Mouse (Mus musculus): ENCODE measurements around the gene Elane. TPM values are rescaled to one million over a fixed set of nuclear protein-coding genes. Genes with fewer than 3 reads are reported as not detected.
A peak's percentile ranks its signal among the peaks of the same experiment; 100 is the strongest.

Gene Elane
- polyA plus RNA-seq (2014; fragmentation: Nextera tagmentation; extraction: Ambion mirVana): 0.47 TPM in 1 of 2 replicates, not detected in the other

- 78% methylated on average over 6 of the region's 6 CpGs for WGBS
- no peak for ATAC-seq (ENCODE audit: low FRiP score)
- no peaks in the 10 kb centered on the region for H3K9me3 ChIP-seq (ENCODE audit: control insufficient read depth, low read length)
- H3K4me3 ChIP-seq (replicated peaks; ENCODE audit: low read length): no peak within 1 kb of the TSS
- no peaks in the 10 kb centered on the region for H3K36me3 ChIP-seq (replicated peaks; ENCODE audit: control insufficient read depth, insufficient read depth)
- no peak within 1 kb of the TSS for H3K4me2 ChIP-seq (replicated peaks)
- peaks cover 5% of the 10 kb centered on the region; the same call in 1 of the 2 replicates for H3K4me1 ChIP-seq (replicated peaks; ENCODE audit: control insufficient read depth, insufficient read depth, low read length)
- H3K27me3 ChIP-seq (ENCODE audit: control insufficient read depth, insufficient read depth, low read length): peaks cover 16% of the 10 kb centered on the region; the same call in 1 of the 2 replicates
- no peak for DNase-seq (ENCODE audit: low spot score)
- H3K27ac ChIP-seq: no peak within 1 kb of the TSS
- no peak within 1 kb of the TSS for H3K9ac ChIP-seq
Observed at GRCm38 (mm10) chr10:79886054-79886453, at the start of gene Elane. Gene Elane (plus strand): TSS chr10:79886247.

- H3K4me3 ChIP-seq (replicated peaks; ENCODE audit: low read length): no peak overlapping the region
- no peaks in the 10 kb centered on the region for H3K9me3 ChIP-seq (ENCODE audit: control insufficient read depth, low read length)
- peaks cover 11% of the 10 kb centered on the region; the same call in 1 of the 2 replicates for H3K4me1 ChIP-seq (replicated peaks; ENCODE audit: control insufficient read depth, insufficient read depth, low read length)
- H3K36me3 ChIP-seq (replicated peaks; ENCODE audit: control insufficient read depth, insufficient read depth): no peaks in the 10 kb centered on the region
- H3K27me3 ChIP-seq (ENCODE audit: control insufficient read depth, insufficient read depth, low read length): no peaks in the 10 kb centered on the region
- DNase-seq (ENCODE audit: low spot score) (no peak), ATAC-seq (ENCODE audit: low FRiP score) (no peak)
- no peak overlapping the region for H3K4me2 ChIP-seq (replicated peaks)
- H3K27ac ChIP-seq: no peak overlapping the region
- WGBS: 99% methylated on average over 3 of the region's 3 CpGs
- no peak overlapping the region for H3K9ac ChIP-seq
Observed at GRCm38 (mm10) chr10:79836918-79837317, 49.1 kb upstream of the Elane start.

DNA sequence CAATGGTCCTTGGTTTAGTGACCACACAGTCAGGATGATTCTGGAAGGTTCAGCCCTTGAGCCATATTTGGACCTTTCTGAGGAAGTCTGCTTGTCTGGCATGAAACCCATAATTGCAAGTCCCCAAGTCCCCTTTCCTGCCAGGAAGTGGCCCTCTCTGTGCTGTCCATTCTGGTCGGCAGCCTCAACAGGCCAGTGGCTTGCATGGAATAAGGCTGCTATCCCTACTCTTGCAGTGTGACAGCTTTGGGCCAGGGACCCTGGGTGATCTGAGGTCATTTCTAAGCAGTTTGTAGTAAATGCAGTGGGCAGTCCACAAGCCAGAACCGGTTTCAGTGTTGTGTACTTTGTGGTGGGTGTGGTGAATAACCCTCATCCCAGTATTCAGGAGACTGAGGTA is 47.9 kb upstream of the Elane start:
- no peaks in the 10 kb centered on the region for H3K27me3 ChIP-seq (ENCODE audit: control insufficient read depth, insufficient read depth, low read length)
- 78% methylated on average over 2 of the region's 2 CpGs for WGBS
- ATAC-seq (ENCODE audit: low FRiP score): no peak

GRCm38 (mm10) chr10:79840091-79840490 is 46.0 kb upstream of the Elane start:
- DNase-seq (ENCODE audit: low spot score) (no peak), ATAC-seq (ENCODE audit: low FRiP score) (no peak)
- Histone ChIP-seq H3K4me2 (replicated peaks) (no peak overlapping the region; the same call in 1 of the 2 replicates), H3K4me1 (replicated peaks; ENCODE audit: control insufficient read depth, insufficient read depth, low read length) (peaks cover 19% of the 10 kb centered on the region), H3K9ac (no peak overlapping the region), H3K4me3 (replicated peaks; ENCODE audit: low read length) (no peak overlapping the region), H3K27me3 (ENCODE audit: control insufficient read depth, insufficient read depth, low read length) (no peaks in the 10 kb centered on the region), H3K36me3 (replicated peaks; ENCODE audit: control insufficient read depth, insufficient read depth) (no peaks in the 10 kb centered on the region), H3K9me3 (ENCODE audit: control insufficient read depth, low read length) (no peaks in the 10 kb centered on the region), H3K27ac (no peak overlapping the region)
- WGBS: 91% methylated on average over 3 of the region's 3 CpGs

More for the DNA sequence above, 47.9 kb upstream of the Elane start:
- H3K4me1 ChIP-seq (replicated peaks; ENCODE audit: control insufficient read depth, insufficient read depth, low read length): peaks cover 13% of the 10 kb centered on the region
- H3K4me3 ChIP-seq (replicated peaks; ENCODE audit: low read length): no peak overlapping the region
- H3K27ac ChIP-seq: no peak overlapping the region
- no peak overlapping the region for H3K9ac ChIP-seq
- no peaks in the 10 kb centered on the region for H3K9me3 ChIP-seq (ENCODE audit: control insufficient read depth, low read length)
- H3K36me3 ChIP-seq (replicated peaks; ENCODE audit: control insufficient read depth, insufficient read depth): no peaks in the 10 kb centered on the region
- DNase-seq (ENCODE audit: low spot score): no peak
- no peak overlapping the region for H3K4me2 ChIP-seq (replicated peaks)

- peaks cover 19% of the 10 kb centered on the region for H3K4me1 ChIP-seq (replicated peaks; ENCODE audit: control insufficient read depth, insufficient read depth, low read length)
- peak; percentile 64 for DNase-seq (ENCODE audit: low spot score)
- peak overlapping the region; percentile 51 for H3K9ac ChIP-seq
- H3K27ac ChIP-seq: peak overlapping the region; percentile 36
- H3K4me2 ChIP-seq (replicated peaks): peak overlapping the region; percentile 61
- no peaks in the 10 kb centered on the region for H3K36me3 ChIP-seq (replicated peaks; ENCODE audit: control insufficient read depth, insufficient read depth)
- no peaks in the 10 kb centered on the region for H3K27me3 ChIP-seq (ENCODE audit: control insufficient read depth, insufficient read depth, low read length)
- H3K4me3 ChIP-seq (replicated peaks; ENCODE audit: low read length): peak overlapping the region; percentile 29
- ATAC-seq (ENCODE audit: low FRiP score): peak; percentile 82
- no peaks in the 10 kb centered on the region for H3K9me3 ChIP-seq (ENCODE audit: control insufficient read depth, low read length)
- 2% methylated on average over 23 of the region's 24 CpGs for WGBS
Observed at GRCm38 (mm10) chr10:79840644-79841551, 45.1 kb upstream of the Elane start.

- 70% methylated on average over 3 of the region's 3 CpGs for WGBS
- DNase-seq (ENCODE audit: low spot score): no peak
- H3K4me1 ChIP-seq (replicated peaks; ENCODE audit: control insufficient read depth, insufficient read depth, low read length): peaks cover 19% of the 10 kb centered on the region
- no peak overlapping the region for H3K9ac ChIP-seq
- no peak overlapping the region for H3K4me3 ChIP-seq (replicated peaks; ENCODE audit: low read length)
- peak; percentile 5; the same call in 1 of the 2 replicates for ATAC-seq (ENCODE audit: low FRiP score)
- no peaks in the 10 kb centered on the region for H3K27me3 ChIP-seq (ENCODE audit: control insufficient read depth, insufficient read depth, low read length)
- no peak overlapping the region for H3K27ac ChIP-seq
- no peaks in the 10 kb centered on the region for H3K36me3 ChIP-seq (replicated peaks; ENCODE audit: control insufficient read depth, insufficient read depth)
- H3K4me2 ChIP-seq (replicated peaks): no peak overlapping the region
- H3K9me3 ChIP-seq (ENCODE audit: control insufficient read depth, low read length): no peaks in the 10 kb centered on the region
Observed at GRCm38 (mm10) chr10:79842322-79842721, 43.7 kb upstream of the Elane start.

GRCm38 (mm10) chr10:79843476-79843875 is 42.6 kb upstream of the Elane start:
- Histone ChIP-seq H3K9me3 (ENCODE audit: control insufficient read depth, low read length) (no peaks in the 10 kb centered on the region), H3K27me3 (ENCODE audit: control insufficient read depth, insufficient read depth, low read length) (no peaks in the 10 kb centered on the region), H3K4me3 (replicated peaks; ENCODE audit: low read length) (no peak overlapping the region), H3K27ac (no peak overlapping the region), H3K4me1 (replicated peaks; ENCODE audit: control insufficient read depth, insufficient read depth, low read length) (peaks cover 19% of the 10 kb centered on the region), H3K36me3 (replicated peaks; ENCODE audit: control insufficient read depth, insufficient read depth) (no peaks in the 10 kb centered on the region), H3K9ac (no peak overlapping the region), H3K4me2 (replicated peaks) (no peak overlapping the region; the same call in 1 of the 2 replicates)
- WGBS: 53% methylated on average over 6 of the region's 6 CpGs
- ATAC-seq (ENCODE audit: low FRiP score) (no peak), DNase-seq (ENCODE audit: low spot score) (no peak)

DNA sequence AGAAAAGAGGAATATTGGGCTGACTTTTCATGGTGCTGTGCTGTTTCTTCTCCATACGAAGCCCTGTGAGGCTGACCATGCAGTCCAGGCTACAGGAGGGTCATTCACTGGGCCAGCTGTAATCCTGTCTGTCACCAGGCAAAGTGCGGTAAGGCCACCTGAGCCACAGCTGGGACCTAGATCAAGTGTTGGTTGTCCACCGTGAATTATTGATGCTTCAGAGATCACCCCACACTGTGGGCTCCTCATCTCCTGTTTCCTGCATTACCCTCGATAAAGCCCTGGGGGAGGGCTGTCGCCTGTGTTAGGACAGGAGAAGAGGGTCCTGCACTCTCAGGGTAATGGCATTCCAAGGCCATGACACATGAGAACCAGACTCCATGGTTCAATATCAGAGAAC is 39.5 kb upstream of the Elane start:
- Histone ChIP-seq H3K27ac (no peak overlapping the region), H3K9me3 (ENCODE audit: control insufficient read depth, low read length) (no peaks in the 10 kb centered on the region), H3K27me3 (ENCODE audit: control insufficient read depth, insufficient read depth, low read length) (no peaks in the 10 kb centered on the region), H3K4me3 (replicated peaks; ENCODE audit: low read length) (no peak overlapping the region), H3K36me3 (replicated peaks; ENCODE audit: control insufficient read depth, insufficient read depth) (no peaks in the 10 kb centered on the region), H3K4me2 (replicated peaks) (no peak overlapping the region), H3K4me1 (replicated peaks; ENCODE audit: control insufficient read depth, insufficient read depth, low read length) (peaks cover 14% of the 10 kb centered on the region), H3K9ac (no peak overlapping the region)
- DNase-seq (ENCODE audit: low spot score) (no peak), ATAC-seq (ENCODE audit: low FRiP score) (no peak)
- WGBS: 71% methylated on average over 5 of the region's 5 CpGs

DNA sequence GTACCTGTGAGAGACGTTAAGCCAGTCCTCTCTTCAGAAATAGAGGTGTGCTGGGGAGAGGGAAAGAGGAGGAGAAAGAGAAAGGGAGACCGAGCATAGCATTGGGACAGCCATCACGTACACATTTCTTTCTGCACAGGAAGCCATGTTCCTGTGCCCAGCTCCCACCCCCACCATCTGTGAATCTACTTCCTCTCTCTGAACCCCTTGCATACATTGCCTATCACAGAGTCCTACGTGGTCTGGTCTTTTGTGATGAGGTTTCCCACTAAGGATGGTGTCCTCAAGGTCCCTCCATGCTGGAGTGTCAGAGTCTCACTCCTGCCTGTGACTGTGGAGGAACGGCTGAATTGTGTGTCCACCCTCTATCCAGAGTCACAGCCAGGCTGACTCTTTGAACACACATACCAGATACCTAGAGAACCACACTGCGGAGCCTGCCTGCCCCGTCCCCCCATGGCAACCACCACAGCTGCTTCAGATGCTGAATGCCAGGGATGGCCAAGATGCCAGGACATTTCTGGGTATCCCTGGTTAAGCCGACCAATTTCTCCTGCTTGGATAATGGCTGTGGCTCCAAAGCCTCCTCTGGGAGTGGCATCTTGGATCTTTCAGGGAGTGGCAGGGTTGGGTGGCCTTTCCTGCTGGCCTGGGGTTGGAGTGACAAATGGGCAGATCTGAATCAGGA is 36.0 kb upstream of the Elane start:
- Histone ChIP-seq H3K4me1 (replicated peaks; ENCODE audit: control insufficient read depth, insufficient read depth, low read length) (peaks cover 24% of the 10 kb centered on the region), H3K9ac (no peak overlapping the region), H3K36me3 (replicated peaks; ENCODE audit: control insufficient read depth, insufficient read depth) (no peaks in the 10 kb centered on the region), H3K4me3 (replicated peaks; ENCODE audit: low read length) (no peak overlapping the region), H3K9me3 (ENCODE audit: control insufficient read depth, low read length) (no peaks in the 10 kb centered on the region), H3K27ac (no peak overlapping the region), H3K4me2 (replicated peaks) (no peak overlapping the region), H3K27me3 (ENCODE audit: control insufficient read depth, insufficient read depth, low read length) (no peaks in the 10 kb centered on the region)
- whole genome bisulfite sequencing: 80% methylated on average over 8 of the region's 8 CpGs
- no peak for ATAC-seq (ENCODE audit: low FRiP score)
- no peak for DNase-seq (ENCODE audit: low spot score)
